Mouse (Mus musculus): ENCODE data around the gene Tgm7.

DNA sequence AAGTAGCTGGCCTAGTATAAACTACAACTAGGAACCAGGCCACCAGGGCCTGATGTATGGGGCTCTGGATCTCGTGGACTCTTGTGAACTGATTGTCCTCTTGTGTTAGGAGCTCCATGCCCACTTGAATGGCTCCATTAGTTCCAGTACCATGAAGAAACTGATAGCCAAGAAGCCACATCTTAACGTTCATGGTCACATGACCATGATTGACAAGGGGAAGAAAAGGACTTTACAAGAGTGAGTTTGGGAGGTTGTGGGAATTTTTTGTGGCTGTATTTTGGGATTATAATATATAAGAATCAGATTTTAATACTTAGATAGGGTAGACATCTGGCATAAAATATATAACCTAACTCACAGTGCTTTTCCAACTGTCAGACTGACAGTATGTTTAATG lies 32.8 kb upstream of the Tgm7 start:
- no peak for TF ChIP-seq CTCF (conservative IDR thresholded peaks at IDR 0.05; ENCODE audit: insufficient read depth, insufficient read length, low read depth, low read length)
- no peak for TF ChIP-seq POLR2A (IDR thresholded peaks at IDR 0.05; ENCODE audit: low read depth, low read length)
